1 mouse cellular context compared by ENCODE assay signal in genomic region chr7:25385850-25386555, GRCm38 (mm10).
TF ChIP-seq lines count a peak whose summit lies in the region.

No protein-coding gene starts in this region.

TF ChIP-seq in CH12.LX, 34 proteins besides CTCF, POLR2A, EP300 and RAD21 (continued from another document):
- TF ChIP-seq SIN3A (IDR thresholded peaks at IDR 0.05; ENCODE audit: low read length) (0 out of 2 replicates have a peak, but pooled peaks have one; percentile 32), TBP (conservative IDR thresholded peaks at IDR 0.05; ENCODE audit: low read depth, low read length) (0 out of 2 replicates have a peak, but pooled peaks have one; percentile 33), ZC3H11A (IDR thresholded peaks at IDR 0.05; ENCODE audit: low read depth, low read length) (no peak), ZKSCAN1 (IDR thresholded peaks at IDR 0.05; ENCODE audit: borderline replicate concordance, low read depth, low read length) (no peak), ELF1 (IDR thresholded peaks at IDR 0.05; ENCODE audit: low read depth, low read length) (0 out of 2 replicates have a peak, but pooled peaks have one; percentile 22), RCOR1 (conservative IDR thresholded peaks at IDR 0.05; ENCODE audit: low read depth, low read length) (no peak), JUND (conservative IDR thresholded peaks at IDR 0.05; ENCODE audit: low read depth, low read length) (no peak), USF2 (conservative IDR thresholded peaks at IDR 0.05; ENCODE audit: low read depth, low read length) (no peak), ZMIZ1 (IDR thresholded peaks at IDR 0.05; ENCODE audit: low read depth, low read length) (no peak), ETS1 (conservative IDR thresholded peaks at IDR 0.05; ENCODE audit: low read depth, low read length) (no peak; the same call in none of the 2 replicates), NRF1 (IDR thresholded peaks at IDR 0.05; ENCODE audit: low read depth, low read length) (no peak), GABPA (IDR thresholded peaks at IDR 0.05; ENCODE audit: insufficient replicate concordance, low read depth, low read length) (no peak)
